Mouse (Mus musculus) forebrain, embryonic 13.5 days (tissue): ENCODE data around the gene Dusp10. TPM values are rescaled to one million over a fixed set of nuclear protein-coding genes. Genes with fewer than 3 reads are reported as not detected.

Source experiments
- ATAC-seq: fragments of 200-750 bp; cut with Nextera tagmentation; 2 replicates; pipeline ENCODE4 v1.8.0; 2017
- H3K27ac ChIP-seq: fragments of 300-500 bp; sonication (generic); 2 replicates; pipeline ENCODE4 v1.5.1; 2015; ENCODE audit warnings: inconsistent platforms, mild to moderate bottlenecking, moderate library complexity
- H3K27me3 ChIP-seq: fragments of 300-500 bp; sonication (generic); 2 replicates; pipeline ENCODE4 v1.6.1; 2015; ENCODE audit warnings: mild to moderate bottlenecking, inconsistent platforms
- H3K36me3 ChIP-seq: fragments of 300-500 bp; sonication (generic); 2 replicates; pipeline ENCODE4 v1.6.1; 2015; ENCODE audit warnings: mild to moderate bottlenecking, inconsistent platforms; ENCODE audit not compliant: poor library complexity, severe bottlenecking
- H3K4me1 ChIP-seq: fragments of 300-500 bp; sonication (generic); 2 replicates; pipeline ENCODE4 v1.6.1; 2015; ENCODE audit warnings: inconsistent platforms
- H3K4me2 ChIP-seq: fragments of 300-500 bp; sonication (generic); 2 replicates; pipeline ENCODE4 v1.6.1; 2015; ENCODE audit warnings: inconsistent platforms, mild to moderate bottlenecking, moderate library complexity
- H3K4me3 ChIP-seq: fragments of 300-500 bp; sonication (generic); 2 replicates; pipeline ENCODE4 v1.5.1; 2015; ENCODE audit warnings: mild to moderate bottlenecking, inconsistent platforms
- H3K9ac ChIP-seq: fragments of 300-500 bp; sonication (generic); 2 replicates; pipeline ENCODE4 v1.6.1; 2015; ENCODE audit warnings: mild to moderate bottlenecking, inconsistent platforms
- H3K9me3 ChIP-seq: fragments of 300-500 bp; sonication (generic); replicated peaks from 2 replicates; pipeline ENCODE4 v1.6.1; 2016; ENCODE audit warnings: inconsistent platforms
- WGBS: fragments of 180-500 bp; shearing (Covaris S2); methylation state at CpG from one replicate; pipeline ENCODE4 v1.1.7; 2015; 5-methylcytosine and 5-hydroxymethylcytosine counted together
- polyA plus RNA-seq: library from polyadenylated mRNA; unstranded; fragments of >200 nt; fragmentation: Nextera tagmentation; extraction: Ambion mirVana; gene quantifications from 2 replicates; pipeline ENCODE4 v1.2.1, GENCODE M21; 2015

The Dusp10 gene
- polyA plus RNA-seq, 1 experiment from 2014 or later = 9.7 TPM

DNA sequence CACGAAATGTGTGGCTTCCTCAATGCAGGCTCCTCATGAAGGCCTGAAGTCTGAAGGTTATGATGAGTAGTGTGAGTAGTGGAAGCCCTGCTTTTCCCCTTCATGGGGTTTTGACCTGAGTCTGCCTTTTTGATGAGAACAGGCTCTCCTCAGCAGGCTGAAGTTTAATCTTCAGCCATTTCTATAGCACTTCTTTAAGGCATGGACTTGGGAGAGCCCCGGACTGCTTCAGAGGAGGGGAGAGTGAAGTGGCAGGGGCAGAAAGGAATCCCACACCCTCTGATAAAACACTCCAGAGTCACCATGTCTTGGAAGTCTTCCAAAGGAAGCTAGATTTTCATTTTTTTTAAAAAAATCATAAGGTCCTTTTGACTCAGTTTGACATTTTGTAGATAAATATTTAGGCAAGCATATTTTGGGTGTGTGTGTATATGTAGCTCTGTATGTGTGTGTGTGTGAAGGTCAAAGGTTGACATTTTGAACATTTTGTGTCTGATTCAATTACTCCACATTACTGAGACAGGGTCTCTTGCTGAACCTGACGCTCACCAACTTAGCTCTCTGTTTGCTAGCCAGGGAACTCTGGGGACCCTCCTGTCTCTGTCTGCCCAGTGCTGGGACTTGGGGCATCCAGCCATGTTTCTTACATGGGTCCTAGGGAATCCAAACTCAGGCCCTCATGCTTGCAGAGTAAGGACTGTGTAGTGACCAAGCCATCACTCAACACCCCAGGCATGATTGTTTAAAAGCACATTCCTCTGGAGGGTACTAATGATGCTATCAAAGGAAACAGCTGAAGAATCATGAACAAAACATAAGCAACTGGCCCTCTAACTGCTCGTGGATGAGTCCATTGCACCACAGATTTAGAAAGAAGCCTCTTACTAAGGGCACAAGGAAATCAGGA, 48.0 kb downstream of the Dusp10 start:
- 69% methylated on average over 4 of the region's 4 CpGs for WGBS
- Histone ChIP-seq H3K4me3 (no peak overlapping the region), H3K9ac (no peak overlapping the region), H3K36me3 (no peaks in the 10 kb centered on the region), H3K4me2 (no peak overlapping the region), H3K9me3 (no peaks in the 10 kb centered on the region), H3K27me3 (no peaks in the 10 kb centered on the region), H3K4me1 (peaks cover 30% of the 10 kb centered on the region), H3K27ac (no peak overlapping the region)
- no peak for ATAC-seq

DNA sequence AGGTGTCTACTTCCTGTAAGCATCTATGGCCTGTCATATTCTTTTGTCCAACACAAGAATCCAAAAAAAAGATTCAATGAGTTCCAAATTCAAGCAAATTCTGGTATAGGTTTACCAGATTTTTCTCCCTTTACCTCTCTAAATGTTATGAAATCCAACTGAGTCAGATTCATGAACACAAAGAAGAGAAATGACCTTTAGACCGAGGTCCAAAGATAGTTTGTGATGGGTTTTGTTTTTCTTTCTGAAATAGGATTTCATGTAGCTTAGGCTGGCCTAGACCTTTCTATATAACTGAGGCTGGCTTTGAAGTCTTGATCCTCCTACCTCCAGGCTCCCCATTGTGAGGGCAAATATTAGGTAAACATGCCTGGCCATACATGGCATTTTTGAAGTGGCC, 48.8 kb downstream of the Dusp10 start:
- no peak overlapping the region for H3K27ac ChIP-seq
- 77% methylated on average over 1 of the region's 1 CpGs for WGBS
- H3K36me3 ChIP-seq = no peaks in the 10 kb centered on the region
- no peak overlapping the region for H3K4me2 ChIP-seq
- no peak for ATAC-seq
- H3K4me3 ChIP-seq = no peak overlapping the region
- H3K27me3 ChIP-seq = no peaks in the 10 kb centered on the region
- H3K9me3 ChIP-seq = no peaks in the 10 kb centered on the region
- H3K9ac ChIP-seq = no peak overlapping the region
- peaks cover 39% of the 10 kb centered on the region for H3K4me1 ChIP-seq

DNA sequence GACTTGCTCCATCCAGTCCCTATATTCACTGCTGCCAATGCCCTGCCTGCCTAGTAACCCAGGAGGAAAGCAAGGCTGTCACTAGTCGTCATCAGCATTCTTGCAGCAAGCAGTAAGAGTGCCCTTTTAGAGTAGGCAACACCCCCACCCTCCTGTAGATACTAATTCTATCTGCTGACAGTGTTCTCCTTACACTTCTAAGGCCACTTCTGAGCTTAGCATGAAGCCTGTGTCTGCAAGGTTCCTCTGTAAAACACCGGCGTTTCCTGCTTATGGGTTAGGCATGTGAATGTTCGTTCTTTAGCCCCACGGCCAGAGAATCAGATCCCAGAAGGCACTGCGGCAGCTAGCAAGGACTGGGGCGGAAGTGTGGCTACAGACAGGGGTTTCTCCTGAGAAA, 51.2 kb downstream of the Dusp10 start:
- H3K27me3 ChIP-seq = no peaks in the 10 kb centered on the region
- H3K4me1 ChIP-seq = peaks cover 51% of the 10 kb centered on the region
- no peak overlapping the region for H3K27ac ChIP-seq
- no peak for ATAC-seq
- H3K9me3 ChIP-seq = no peaks in the 10 kb centered on the region
- 86% methylated on average over 7 of the region's 7 CpGs for WGBS
- no peak overlapping the region for H3K9ac ChIP-seq
- H3K36me3 ChIP-seq = peaks cover 8% of the 10 kb centered on the region
- H3K4me3 ChIP-seq = no peak overlapping the region
- no peak overlapping the region for H3K4me2 ChIP-seq

DNA sequence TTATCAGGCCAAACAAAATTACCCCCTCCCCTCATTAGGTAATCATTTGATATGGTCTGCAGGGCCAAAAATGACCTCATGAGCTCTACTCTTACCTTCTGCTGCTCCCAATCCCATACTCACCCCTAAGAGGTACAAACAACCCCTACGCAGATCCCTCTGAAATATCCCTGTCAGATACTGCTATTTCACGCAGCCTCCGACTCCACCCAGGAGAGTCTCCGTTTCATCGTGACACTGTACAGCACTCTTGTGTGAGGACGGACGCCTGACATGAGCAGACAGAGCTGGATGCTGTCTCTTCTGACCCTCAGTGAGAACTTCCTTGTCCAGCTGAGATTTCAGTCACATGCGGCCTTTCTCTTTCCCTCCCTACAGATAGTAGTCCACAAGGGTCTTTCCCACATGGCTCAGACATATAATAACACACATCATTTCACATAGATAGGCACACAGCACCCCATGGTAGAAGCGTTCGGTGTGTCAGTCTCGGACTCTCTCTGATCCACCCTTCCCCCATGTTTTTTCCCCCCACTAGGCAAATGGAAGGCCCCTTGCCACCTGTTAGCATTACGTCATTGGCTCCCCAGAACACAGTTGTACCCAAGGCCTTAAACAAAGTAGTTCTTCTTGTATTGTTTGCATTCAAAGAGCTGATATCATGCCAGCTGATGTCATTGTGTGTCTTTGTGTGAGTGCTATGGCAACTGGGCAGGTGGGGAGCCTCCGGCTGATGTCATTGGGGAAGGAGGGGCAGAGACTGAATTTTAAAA, 52.7 kb downstream of the Dusp10 start:
- H3K9ac ChIP-seq = peak overlapping the region; percentile 23; the same call in 1 of the 2 replicates
- no peaks in the 10 kb centered on the region for H3K9me3 ChIP-seq
- H3K27ac ChIP-seq = peak overlapping the region; percentile 92
- peak; percentile 90 for ATAC-seq
- H3K27me3 ChIP-seq = no peaks in the 10 kb centered on the region
- WGBS = 37% methylated on average over 13 of the region's 13 CpGs
- H3K36me3 ChIP-seq = peaks cover 18% of the 10 kb centered on the region
- H3K4me2 ChIP-seq = peak overlapping the region; percentile 34
- H3K4me3 ChIP-seq = no peak overlapping the region
- H3K4me1 ChIP-seq = peaks cover 46% of the 10 kb centered on the region

DNA sequence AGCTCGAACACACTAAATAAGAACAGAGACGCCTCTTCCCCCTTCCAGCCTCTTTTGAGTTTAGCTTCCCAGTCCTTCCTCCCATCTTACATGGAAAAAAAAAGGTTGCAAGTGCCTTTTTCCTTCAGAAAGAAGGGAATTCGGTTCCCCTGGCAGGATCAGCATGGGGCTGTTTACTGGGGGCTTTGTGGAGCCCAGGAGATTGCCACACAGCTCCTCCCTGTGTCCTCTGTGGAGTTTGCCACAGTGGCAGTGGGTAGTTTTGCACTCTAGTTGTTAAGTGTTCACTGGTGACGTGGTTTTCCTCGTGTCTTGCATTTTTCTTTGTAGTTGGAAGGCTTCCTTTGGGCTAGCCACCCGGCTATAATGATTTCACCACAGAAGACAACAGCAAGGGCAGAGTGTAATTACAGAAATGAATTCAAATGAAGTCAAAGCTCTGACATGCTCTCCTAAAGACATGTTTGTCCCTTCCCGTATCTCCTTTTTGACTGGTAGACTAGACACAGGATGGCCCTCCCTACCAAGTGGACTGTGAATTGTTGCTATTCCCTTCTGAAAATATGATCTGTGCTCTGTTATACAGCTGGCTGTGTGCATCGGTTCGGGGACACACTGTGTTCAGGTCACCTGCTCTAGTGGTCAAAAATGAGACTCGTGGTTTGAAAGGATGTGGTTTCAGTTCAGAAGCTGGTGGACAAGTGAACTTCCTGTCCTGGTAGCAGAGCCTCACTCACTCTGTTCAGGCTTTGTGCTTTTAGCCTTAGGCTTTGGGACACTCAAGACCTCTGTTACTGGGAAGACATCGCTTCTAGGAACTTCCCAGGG, 53.6 kb downstream of the Dusp10 start:
- 33% methylated on average over 11 of the region's 11 CpGs for WGBS
- H3K4me2 ChIP-seq = peak overlapping the region; percentile 34
- H3K9ac ChIP-seq = peak overlapping the region; percentile 48
- H3K4me3 ChIP-seq = no peak overlapping the region
- peak; percentile 69 for ATAC-seq
- H3K4me1 ChIP-seq = peaks cover 41% of the 10 kb centered on the region
- H3K27me3 ChIP-seq = no peaks in the 10 kb centered on the region
- peaks cover 27% of the 10 kb centered on the region for H3K36me3 ChIP-seq
- no peaks in the 10 kb centered on the region for H3K9me3 ChIP-seq
- H3K27ac ChIP-seq = peak overlapping the region; percentile 92

DNA sequence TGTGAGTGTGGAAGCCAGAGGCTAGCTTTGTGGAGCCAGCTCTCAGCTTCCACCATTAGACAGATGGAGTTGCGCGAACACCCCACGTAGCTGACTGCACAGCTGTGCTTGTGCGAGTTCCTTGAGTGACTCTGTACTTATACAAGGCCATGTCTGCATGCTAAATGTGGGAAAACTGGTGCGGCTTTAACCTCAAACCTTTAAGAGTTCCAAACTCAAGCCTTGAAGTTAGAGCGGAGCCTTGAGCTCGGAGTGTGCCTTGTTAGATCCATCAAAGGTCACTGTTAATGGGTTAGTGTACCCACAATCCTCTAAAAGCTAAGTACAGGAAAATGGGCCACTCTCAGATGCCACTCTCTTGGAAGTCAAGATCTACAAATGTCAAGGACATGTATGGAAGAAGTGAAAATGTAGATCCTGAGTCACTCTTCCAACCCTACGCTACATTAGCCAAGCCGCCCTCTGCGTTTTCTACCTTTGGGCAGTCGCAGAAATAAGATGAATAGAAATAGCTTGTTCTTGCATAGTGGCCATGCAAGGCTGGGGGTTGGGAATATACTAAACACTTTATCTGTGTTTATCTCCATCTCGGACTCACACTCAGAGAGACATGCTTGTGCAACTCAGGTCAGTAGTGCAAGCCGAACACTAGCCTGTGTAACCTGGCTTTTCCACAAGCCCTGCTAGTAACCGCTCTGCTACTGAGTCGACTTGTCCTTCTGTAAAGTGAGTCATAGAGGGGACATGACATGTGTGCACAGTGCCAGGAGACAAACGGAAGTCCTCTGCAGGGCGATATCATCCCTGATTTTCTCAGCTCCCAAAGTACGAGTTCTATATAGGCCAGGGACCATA, 54.8 kb downstream of the Dusp10 start:
- H3K27ac ChIP-seq = peak overlapping the region; percentile 54; the same call in 1 of the 2 replicates
- WGBS = 91% methylated on average over 18 of the region's 18 CpGs
- H3K4me3 ChIP-seq = no peak overlapping the region
- H3K27me3 ChIP-seq = no peaks in the 10 kb centered on the region
- no peak overlapping the region for H3K9ac ChIP-seq
- no peaks in the 10 kb centered on the region for H3K9me3 ChIP-seq
- no peak for ATAC-seq
- peaks cover 40% of the 10 kb centered on the region for H3K4me1 ChIP-seq
- no peak overlapping the region for H3K4me2 ChIP-seq
- H3K36me3 ChIP-seq = peaks cover 35% of the 10 kb centered on the region

DNA sequence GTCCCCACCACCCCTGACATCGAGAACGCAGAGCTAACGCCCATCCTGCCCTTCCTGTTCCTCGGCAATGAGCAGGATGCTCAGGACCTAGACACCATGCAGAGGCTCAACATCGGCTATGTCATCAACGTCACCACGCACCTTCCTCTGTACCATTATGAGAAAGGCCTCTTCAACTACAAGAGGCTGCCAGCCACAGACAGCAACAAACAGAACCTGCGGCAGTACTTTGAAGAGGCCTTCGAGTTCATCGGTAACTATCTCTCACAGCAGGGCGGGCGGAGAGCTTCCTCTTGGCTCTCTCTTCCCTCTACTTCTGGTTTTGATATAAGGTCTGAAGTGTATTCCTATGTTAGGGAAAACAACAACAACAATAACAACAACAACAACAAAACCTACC, 55.9 kb downstream of the Dusp10 start:
- Histone ChIP-seq H3K9ac (no peak overlapping the region), H3K4me1 (peaks cover 40% of the 10 kb centered on the region), H3K27me3 (no peaks in the 10 kb centered on the region), H3K27ac (no peak overlapping the region), H3K9me3 (no peaks in the 10 kb centered on the region), H3K4me3 (no peak overlapping the region), H3K36me3 (peaks cover 45% of the 10 kb centered on the region), H3K4me2 (no peak overlapping the region)
- 93% methylated on average over 12 of the region's 12 CpGs for WGBS
- no peak for ATAC-seq

DNA sequence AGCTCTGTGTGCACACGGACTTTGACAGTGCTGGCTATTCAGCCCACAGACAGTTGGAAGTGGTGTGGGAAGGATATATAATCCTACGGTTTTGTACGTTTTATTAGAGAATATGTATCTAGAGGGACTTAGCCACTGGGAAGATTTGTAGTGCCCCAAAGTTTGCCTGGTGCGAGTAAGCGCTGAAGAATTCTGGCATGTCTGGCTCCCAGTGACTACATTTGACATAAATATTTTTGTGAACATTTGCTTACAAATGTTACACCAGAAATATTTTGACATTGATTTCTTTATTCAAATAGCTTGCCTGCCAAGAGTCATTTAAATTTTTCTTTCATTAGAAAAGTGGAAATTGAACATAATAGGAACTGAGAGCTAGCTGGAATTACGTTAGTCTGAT, 63.0 kb downstream of the Dusp10 start:
- H3K9me3 ChIP-seq = no peaks in the 10 kb centered on the region
- H3K27ac ChIP-seq = no peak overlapping the region
- no peaks in the 10 kb centered on the region for H3K4me1 ChIP-seq
- H3K36me3 ChIP-seq = peaks cover 33% of the 10 kb centered on the region
- no peak overlapping the region for H3K4me3 ChIP-seq
- H3K27me3 ChIP-seq = no peaks in the 10 kb centered on the region
- ATAC-seq = no peak
- WGBS = 83% methylated on average over 6 of the region's 6 CpGs
- H3K9ac ChIP-seq = no peak overlapping the region
- H3K4me2 ChIP-seq = no peak overlapping the region

DNA sequence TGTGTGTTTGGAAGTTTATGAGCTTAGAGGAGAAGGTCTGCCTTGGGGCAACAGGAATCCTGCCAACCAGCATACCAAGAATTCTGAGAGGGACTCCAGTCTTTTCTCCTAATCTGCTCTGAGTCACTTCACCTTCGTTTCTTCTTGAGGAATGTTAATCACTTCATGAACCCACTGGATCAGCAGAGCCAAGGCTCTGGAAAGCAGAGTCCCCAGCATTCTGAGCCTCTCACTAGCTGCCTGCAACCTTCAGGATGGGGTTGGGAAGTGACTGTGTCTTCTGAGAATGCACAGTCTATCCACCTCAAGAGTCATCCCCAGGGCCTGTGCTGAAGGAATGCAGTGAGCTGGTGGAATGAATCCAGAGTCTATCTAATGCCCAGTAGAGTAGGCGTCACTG, 63.7 kb downstream of the Dusp10 start:
- no peak for ATAC-seq
- whole genome bisulfite sequencing = 63% methylated on average over 2 of the region's 2 CpGs
- H3K36me3 ChIP-seq = peaks cover 26% of the 10 kb centered on the region
- no peaks in the 10 kb centered on the region for H3K9me3 ChIP-seq
- no peak overlapping the region for H3K4me3 ChIP-seq
- H3K27ac ChIP-seq = no peak overlapping the region
- no peaks in the 10 kb centered on the region for H3K4me1 ChIP-seq
- no peak overlapping the region for H3K9ac ChIP-seq
- H3K4me2 ChIP-seq = no peak overlapping the region
- no peaks in the 10 kb centered on the region for H3K27me3 ChIP-seq

DNA sequence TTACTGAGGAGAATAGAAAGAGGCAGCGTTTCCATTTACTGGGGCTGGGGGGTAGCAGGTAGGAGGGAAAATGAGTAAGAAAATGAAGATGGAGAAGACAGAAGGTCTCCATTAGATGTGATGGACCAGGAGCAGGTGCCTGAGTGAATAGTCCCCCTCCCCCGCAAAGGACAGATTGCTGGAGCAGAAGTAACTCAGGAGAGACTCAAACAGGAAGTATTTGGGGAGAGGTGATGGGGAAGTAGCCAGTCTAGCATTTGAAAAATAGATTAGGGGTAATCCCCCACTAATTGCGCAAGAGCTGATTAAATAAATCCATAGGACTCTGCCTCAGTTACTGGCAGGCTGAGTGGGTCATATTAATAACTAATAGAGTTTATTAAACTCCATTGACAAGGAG, 66.2 kb downstream of the Dusp10 start:
- ATAC-seq = no peak
- Histone ChIP-seq H3K9ac (no peak overlapping the region), H3K4me1 (no peaks in the 10 kb centered on the region), H3K9me3 (no peaks in the 10 kb centered on the region), H3K4me3 (no peak overlapping the region), H3K4me2 (no peak overlapping the region), H3K27ac (no peak overlapping the region), H3K36me3 (peaks cover 6% of the 10 kb centered on the region), H3K27me3 (no peaks in the 10 kb centered on the region)
- WGBS = 97% methylated on average over 3 of the region's 3 CpGs

DNA sequence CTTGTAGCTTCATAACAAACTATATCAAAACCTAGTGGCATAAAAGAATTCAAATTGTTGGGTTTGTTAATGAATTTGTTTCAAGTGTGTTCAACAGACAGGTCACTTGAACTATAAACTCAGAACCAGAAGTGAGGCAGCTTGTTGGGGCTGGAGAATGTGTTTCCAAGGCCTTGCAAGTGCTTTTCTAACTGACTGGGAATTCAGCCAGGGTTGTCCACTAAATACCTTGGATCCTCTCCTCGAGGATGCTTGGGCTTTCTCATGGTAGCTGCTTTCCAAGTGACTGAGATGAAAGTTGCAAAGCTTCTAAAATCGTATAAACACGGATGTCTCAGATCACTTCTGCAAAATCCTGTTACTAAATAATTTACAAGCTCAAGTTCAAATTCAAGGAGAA, 69.6 kb downstream of the Dusp10 start:
- Histone ChIP-seq H3K9me3 (no peaks in the 10 kb centered on the region), H3K4me3 (no peak overlapping the region), H3K4me2 (no peak overlapping the region), H3K27ac (no peak overlapping the region), H3K4me1 (no peaks in the 10 kb centered on the region), H3K9ac (no peak overlapping the region), H3K36me3 (no peaks in the 10 kb centered on the region), H3K27me3 (no peaks in the 10 kb centered on the region)
- 86% methylated on average over 3 of the region's 3 CpGs for WGBS
- ATAC-seq = no peak
